Mouse (Mus musculus): ENCODE results near the gene Rnf167.
A peak's percentile ranks its signal among the peaks of the same experiment; 100 is the strongest.

DNA sequence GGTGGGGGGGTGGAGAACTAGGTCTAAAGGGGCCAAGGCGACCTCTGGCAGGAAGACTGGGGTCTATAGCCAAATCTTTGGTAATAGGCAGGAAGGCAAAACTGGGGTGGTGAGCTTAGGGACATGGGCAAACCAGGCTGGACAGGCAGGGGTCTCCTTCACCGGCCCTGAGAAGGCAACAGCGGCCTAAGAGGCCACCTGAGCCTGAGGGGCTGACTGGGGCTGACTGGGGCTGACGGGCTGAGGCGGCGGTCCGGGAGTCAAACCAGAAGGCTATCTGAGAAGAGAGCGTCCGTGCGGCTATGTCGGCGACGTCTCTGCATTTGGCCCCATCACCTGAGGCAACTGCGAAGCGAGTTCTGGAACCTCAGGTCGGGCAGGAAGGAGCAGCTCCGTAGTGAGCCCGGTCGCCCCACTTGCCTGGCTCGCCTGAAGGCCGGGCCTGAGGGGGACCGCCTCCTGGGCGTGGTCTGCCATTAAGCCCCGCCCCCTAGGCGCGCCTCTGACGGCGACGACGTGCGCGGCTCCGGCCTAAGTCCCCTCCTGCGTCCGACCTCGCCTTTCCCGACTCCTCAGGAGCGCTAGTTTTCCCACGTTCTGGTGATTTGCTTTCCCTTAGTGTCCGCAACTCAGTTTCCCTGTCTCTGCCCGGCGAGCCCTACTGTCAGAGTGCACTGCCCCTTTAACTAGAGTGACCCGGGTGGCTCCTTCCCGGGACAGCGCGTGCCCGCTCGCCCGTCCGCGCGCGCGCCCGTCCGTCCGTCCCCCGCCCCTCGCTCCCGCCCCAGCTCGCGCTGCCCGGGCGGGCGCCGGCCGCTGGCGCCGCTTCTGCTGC lies 52.9 kb downstream of the Rnf167 start, which contains the start of the genes Inca1 and Kif1c:
- TF ChIP-seq REST (IDR thresholded peaks at IDR 0.05; ENCODE audit: insufficient read depth, insufficient read length) (no peak), E2F4 (IDR thresholded peaks at IDR 0.05; ENCODE audit: insufficient read depth) (no peak), POLR2A (IDR thresholded peaks at IDR 0.05; ENCODE audit: insufficient read length, low read depth) (peak; percentile 86), POLR2AphosphoS2 (IDR thresholded peaks at IDR 0.05; ENCODE audit: insufficient read length, low read depth) (peak; percentile 98), USF1 (IDR thresholded peaks at IDR 0.05; ENCODE audit: low read depth) (no peak), CEBPB (IDR thresholded peaks at IDR 0.05; ENCODE audit: insufficient read depth, poor library complexity, severe bottlenecking) (no peak), MAX (IDR thresholded peaks at IDR 0.05; ENCODE audit: low read depth) (no peak), TCF12 (IDR thresholded peaks at IDR 0.05; ENCODE audit: insufficient read depth, poor library complexity, severe bottlenecking) (no peak)

Data from myocyte (in vitro differentiated cells).